Mouse (Mus musculus): ENCODE results near the gene Krtap19-1.

The Krtap19-1 gene

DNA sequence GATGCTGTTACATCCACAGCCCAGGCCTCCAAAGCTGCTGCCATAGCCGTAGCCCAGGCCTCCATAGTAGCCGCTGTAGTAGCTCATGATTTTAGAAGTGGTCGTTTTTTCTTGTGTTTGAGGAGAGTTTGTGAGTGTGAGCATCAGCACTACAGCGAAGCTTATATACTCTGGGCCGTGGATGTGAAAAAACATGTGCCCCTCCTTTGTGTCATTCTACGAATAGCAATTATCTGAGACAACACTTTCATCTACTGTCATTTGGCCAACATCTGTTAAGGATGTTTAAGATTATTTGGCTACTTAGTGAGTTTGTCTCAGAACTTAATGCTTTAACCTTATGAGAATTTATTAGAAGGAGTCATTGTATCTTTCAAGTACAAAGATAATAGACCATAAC is at the start of gene Krtap19-1:
Gene Krtap19-1 (minus strand): TSS at position 101 of the 400 bp plus-strand sequence.
- in situ Hi-C loops (cut with MboI): no loop called here

- in situ Hi-C loops (cut with MboI): no loop called here
Observed at GRCm38 (mm10) chr16:88896357-88896756, 27.1 kb upstream of the Krtap19-1 start, which contains the start of gene Krtap19-5. Krtap19-5 (minus strand) TSS chr16:88896457.

GRCm38 (mm10) chr16:88886870-88887269 is 17.7 kb upstream of the Krtap19-1 start:
- in situ Hi-C loops (cut with MboI): no loop called here

DNA sequence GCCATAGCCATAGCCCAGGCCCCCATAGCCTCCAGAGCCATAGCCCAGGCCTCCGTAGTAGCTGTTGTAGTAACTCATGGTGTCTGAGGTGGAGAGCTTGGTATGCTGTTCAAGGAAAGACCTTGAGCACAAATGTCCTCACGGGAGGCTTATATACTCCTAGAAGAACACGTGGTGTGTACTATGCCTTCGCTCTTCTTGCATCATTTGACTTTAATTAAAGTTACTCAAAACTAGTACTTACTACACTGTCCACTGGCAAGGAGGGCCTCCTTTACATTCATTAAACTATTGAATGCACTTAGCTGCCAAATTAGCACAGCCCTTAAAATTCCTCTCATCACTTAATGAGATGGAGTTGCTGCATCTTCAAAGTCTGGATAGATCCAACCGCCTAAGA is 15.8 kb upstream of the Krtap19-1 start, which contains the start of gene Krtap19-4:
Gene Krtap19-4 (minus strand): TSS at position 101 of the 400 bp plus-strand sequence.
- in situ Hi-C loops (cut with MboI): no loop called here

DNA sequence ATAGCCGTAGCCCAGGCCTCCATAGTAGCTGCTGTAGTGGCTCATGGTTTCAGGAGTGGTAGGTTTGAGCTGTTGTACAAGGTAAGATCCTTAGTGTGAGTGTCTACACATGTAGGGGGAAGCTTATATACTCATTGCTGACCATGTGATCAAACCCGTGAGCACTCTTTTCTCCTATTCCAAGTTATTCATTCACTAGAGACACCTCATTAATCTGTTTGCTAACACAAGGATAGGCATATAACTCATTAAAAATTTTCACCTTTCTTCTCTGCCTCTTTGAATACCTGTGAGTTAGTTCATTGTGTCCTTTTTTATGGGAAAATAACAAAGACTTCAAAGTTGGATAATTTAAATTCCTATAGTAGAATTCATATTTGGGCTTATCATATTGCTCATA is 8.7 kb upstream of the Krtap19-1 start, which contains the start of gene Krtap19-3:
Gene Krtap19-3 (minus strand): TSS at position 101 of the 400 bp plus-strand sequence.
- in situ Hi-C loops (cut with MboI): no loop called here

DNA sequence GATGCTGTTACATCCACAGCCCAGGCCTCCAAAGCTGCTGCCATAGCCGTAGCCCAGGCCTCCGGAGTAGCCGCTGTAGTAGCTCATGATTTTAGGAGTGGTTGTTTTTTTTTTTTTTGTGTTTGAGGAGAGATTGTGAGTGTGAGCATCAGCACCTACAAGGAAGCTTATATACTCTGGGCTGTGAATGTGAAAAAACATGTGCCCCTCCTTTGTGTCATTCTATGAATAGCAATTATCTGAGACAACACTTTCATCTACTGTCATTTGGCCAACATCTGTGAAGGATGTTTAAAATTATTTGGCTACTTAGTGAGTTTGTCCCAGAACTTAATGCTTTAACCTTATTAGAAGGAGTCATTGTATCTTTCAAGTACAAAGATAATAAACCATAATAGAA is 5.0 kb upstream of the Krtap19-1 start, which contains the start of gene Krtap19-2:
Gene Krtap19-2 (minus strand): TSS at position 101 of the 400 bp plus-strand sequence.
- in situ Hi-C loops (cut with MboI): no loop called here

DNA sequence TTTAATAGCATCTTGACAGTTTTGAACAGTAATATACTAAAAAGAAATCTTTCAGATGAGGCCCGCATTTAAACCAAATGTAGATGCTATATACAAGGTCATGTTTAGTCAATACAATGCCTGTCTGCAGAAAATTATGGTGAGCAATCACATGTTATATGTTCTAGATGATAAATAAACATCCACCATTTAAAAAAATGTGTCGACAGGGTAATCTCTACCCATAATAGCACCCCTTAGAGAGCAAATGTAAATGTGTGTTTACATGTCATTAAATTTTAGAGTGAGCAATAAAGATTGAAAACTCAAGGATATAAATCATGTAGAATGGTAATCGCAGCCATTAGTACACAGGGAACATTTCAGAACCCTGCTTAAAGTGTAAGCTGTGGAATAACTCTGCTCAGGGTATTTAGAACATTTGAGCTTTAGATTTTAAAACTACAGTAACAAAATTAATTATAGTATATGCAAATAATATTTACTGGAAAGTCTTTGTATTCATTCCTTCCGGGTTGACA is 4.3 kb downstream of the Krtap19-1 start:
- in situ Hi-C loops (cut with MboI): no loop called here

DNA sequence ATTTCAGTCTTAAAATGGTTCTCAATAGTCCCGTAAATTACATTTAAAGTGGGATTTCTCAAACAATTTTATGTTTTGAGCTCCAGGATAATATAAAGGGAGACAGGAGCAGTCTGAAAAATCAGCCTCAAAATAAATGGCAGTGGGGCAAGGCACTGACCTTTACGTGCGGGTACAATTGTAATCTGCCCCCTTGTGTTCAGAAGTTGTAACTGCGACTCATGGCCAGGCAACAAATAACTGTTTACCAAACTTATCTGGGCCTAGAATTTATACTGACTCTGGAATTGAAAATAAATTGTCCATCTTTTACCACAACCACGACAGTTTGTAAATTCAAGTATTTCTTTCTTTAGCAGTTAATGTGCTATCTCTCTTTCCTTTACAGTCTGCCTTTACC is 17.8 kb downstream of the Krtap19-1 start:
- in situ Hi-C loops (cut with MboI): no loop called here

GRCm38 (mm10) chr16:88848558-88848957 is 20.7 kb downstream of the Krtap19-1 start:
- in situ Hi-C loops (cut with MboI): no loop called here

- in situ Hi-C loops (cut with MboI): no loop called here
Observed at GRCm38 (mm10) chr16:88847363-88847762, 21.8 kb downstream of the Krtap19-1 start.

- in situ Hi-C loops (cut with MboI): no loop called here
Observed at GRCm38 (mm10) chr16:88826978-88827377, 42.2 kb downstream of the Krtap19-1 start.

GRCm38 (mm10) chr16:88826095-88826652 is 43.0 kb downstream of the Krtap19-1 start, which contains the start of gene Krtap14:
Krtap14 (minus strand) TSS chr16:88826145.
- in situ Hi-C loops (cut with MboI): no loop called here

GRCm38 (mm10) chr16:88823736-88824135 is 45.5 kb downstream of the Krtap19-1 start:
- in situ Hi-C loops (cut with MboI): no loop called here

GRCm38 (mm10) chr16:88820066-88820465 is 49.1 kb downstream of the Krtap19-1 start, which contains the start of gene Krtap15:
Krtap15 (plus strand) TSS chr16:88820215.
- in situ Hi-C loops (cut with MboI): no loop called here
